Mouse (Mus musculus): Measurements from ENCODE around the gene Pnpla6. TPM values are rescaled to one million over a fixed set of nuclear protein-coding genes. Genes with fewer than 3 reads are reported as not detected.
"Not testable (repeated sequence)": the region's sequence is repeated elsewhere in the genome, so short reads cannot be mapped to it uniquely, and the experiment has no call there.

Gene Pnpla6
- polyA plus RNA-seq, 1 experiment from 2014 or later: 22.9 TPM

- not testable (repeated sequence) for H3K4me1 ChIP-seq (replicated peaks); H3K36me3 ChIP-seq; H3K4me3 ChIP-seq (replicated peaks); H3K27me3 ChIP-seq; H3K27ac ChIP-seq; ATAC-seq (ENCODE audit: insufficient number of reproducible peaks, insufficient read depth, low FRiP score, low TSS enrichment, low read depth); H3K9me3 ChIP-seq; H3K4me2 ChIP-seq; H3K9ac ChIP-seq (replicated peaks)
- WGBS: 89% methylated on average over 2 of the region's 3 CpGs
These were observed 66.8 kb downstream of the Pnpla6 start for GRCm38 (mm10) chr8:3581961-3582360.

GRCm38 (mm10) chr8:3586452-3586851, 71.3 kb downstream of the Pnpla6 start:
- no peak for ATAC-seq (ENCODE audit: insufficient number of reproducible peaks, insufficient read depth, low FRiP score, low TSS enrichment, low read depth)
- no peaks in the 10 kb centered on the region for H3K36me3 ChIP-seq

GRCm38 (mm10) chr8:3586993-3587390, 71.8 kb downstream of the Pnpla6 start, which contains the start of gene Camsap3:
TSS of gene Camsap3 (plus strand) at chr8:3587293.
- Histone ChIP-seq H3K9ac (replicated peaks) (peak within 1 kb of the TSS; percentile 71), H3K9me3 (no peaks in the 10 kb centered on the region), H3K4me3 (replicated peaks) (peak within 1 kb of the TSS; percentile 76), H3K36me3 (no peaks in the 10 kb centered on the region), H3K27me3 (peaks cover 16% of the 10 kb centered on the region), H3K4me1 (replicated peaks) (peaks cover 11% of the 10 kb centered on the region; the same call in 1 of the 2 replicates), H3K27ac (peak within 1 kb of the TSS; percentile 53), H3K4me2 (peak within 1 kb of the TSS; percentile 91)
- 2% methylated on average over 7 of the region's 7 CpGs for WGBS
- ATAC-seq (ENCODE audit: insufficient number of reproducible peaks, insufficient read depth, low FRiP score, low TSS enrichment, low read depth): peak; percentile 38; the same call in 1 of the 2 replicates

More at GRCm38 (mm10) chr8:3586452-3586851, 71.3 kb downstream of the Pnpla6 start:
- H3K4me2 ChIP-seq: no peak overlapping the region
- peaks cover 11% of the 10 kb centered on the region; the same call in 1 of the 2 replicates for H3K4me1 ChIP-seq (replicated peaks)
- H3K27me3 ChIP-seq: peaks cover 16% of the 10 kb centered on the region
- H3K4me3 ChIP-seq (replicated peaks): no peak overlapping the region
- WGBS: 90% methylated on average over 2 of the region's 2 CpGs
- H3K9me3 ChIP-seq: no peaks in the 10 kb centered on the region
- H3K27ac ChIP-seq: no peak overlapping the region
- H3K9ac ChIP-seq (replicated peaks): no peak overlapping the region

- Histone ChIP-seq H3K36me3 (no peaks in the 10 kb centered on the region), H3K9ac (replicated peaks) (peak overlapping the region; percentile 71), H3K9me3 (no peaks in the 10 kb centered on the region), H3K27me3 (peaks cover 16% of the 10 kb centered on the region), H3K4me3 (replicated peaks) (peak overlapping the region; percentile 76), H3K4me2 (peak overlapping the region; percentile 91), H3K27ac (peak overlapping the region; percentile 53), H3K4me1 (replicated peaks) (peaks cover 11% of the 10 kb centered on the region; the same call in 1 of the 2 replicates)
- under 1% methylated on average over 75 of the region's 77 CpGs for WGBS
- peak; percentile 72 for ATAC-seq (ENCODE audit: insufficient number of reproducible peaks, insufficient read depth, low FRiP score, low TSS enrichment, low read depth)
These were observed 72.4 kb downstream of the Pnpla6 start for GRCm38 (mm10) chr8:3587391-3588257.

GRCm38 (mm10) chr8:3588258-3588633, 73.1 kb downstream of the Pnpla6 start:
- WGBS: under 1% methylated on average over 8 of the region's 11 CpGs
- peak overlapping the region; percentile 76 for H3K4me3 ChIP-seq (replicated peaks)
- ATAC-seq (ENCODE audit: insufficient number of reproducible peaks, insufficient read depth, low FRiP score, low TSS enrichment, low read depth): peak; percentile 44
- peaks cover 16% of the 10 kb centered on the region for H3K27me3 ChIP-seq
- peak overlapping the region; percentile 71 for H3K9ac ChIP-seq (replicated peaks)
- H3K36me3 ChIP-seq: no peaks in the 10 kb centered on the region
- peak overlapping the region; percentile 91 for H3K4me2 ChIP-seq
- no peaks in the 10 kb centered on the region for H3K9me3 ChIP-seq
- peaks cover 11% of the 10 kb centered on the region; the same call in 1 of the 2 replicates for H3K4me1 ChIP-seq (replicated peaks)
- H3K27ac ChIP-seq: peak overlapping the region; percentile 53; the same call in 1 of the 2 replicates

- Histone ChIP-seq H3K4me1 (replicated peaks) (peaks cover 4% of the 10 kb centered on the region; the same call in 1 of the 2 replicates), H3K9ac (replicated peaks) (no peak overlapping the region), H3K4me3 (replicated peaks) (no peak overlapping the region), H3K27me3 (no peaks in the 10 kb centered on the region), H3K36me3 (peaks cover 1% of the 10 kb centered on the region; the same call in 1 of the 2 replicates), H3K4me2 (no peak overlapping the region), H3K27ac (no peak overlapping the region), H3K9me3 (no peaks in the 10 kb centered on the region)
- ATAC-seq (ENCODE audit: insufficient number of reproducible peaks, insufficient read depth, low FRiP score, low TSS enrichment, low read depth): no peak
- 65% methylated on average over 3 of the region's 3 CpGs for WGBS
These were observed 78.3 kb downstream of the Pnpla6 start for GRCm38 (mm10) chr8:3593470-3593869.

Other genes starting within 250 kb of the Pnpla6 start
- gene Insr, start 235.8 kb upstream of the Pnpla6 start, polyA plus RNA-seq (2016; fragmentation: Nextera tagmentation; extraction: Ambion mirVana): 36.2 and 36.9 TPM in 2 replicates
- gene A430078G23Rik, start 162.0 kb upstream of the Pnpla6 start, polyA plus RNA-seq (2016; fragmentation: Nextera tagmentation; extraction: Ambion mirVana): 0.15 TPM in 1 of 2 replicates, not detected in the other
- gene Arhgef18, start 122.4 kb upstream of the Pnpla6 start, polyA plus RNA-seq (2016; fragmentation: Nextera tagmentation; extraction: Ambion mirVana): 12.3 and 13.6 TPM in 2 replicates
- gene Pex11g, start 47.7 kb upstream of the Pnpla6 start, polyA plus RNA-seq (2016; fragmentation: Nextera tagmentation; extraction: Ambion mirVana): 5.9 and 7.6 TPM in 2 replicates
- not detected in 2 replicates for gene Tex45, start 44.5 kb upstream of the Pnpla6 start, polyA plus RNA-seq (2016; fragmentation: Nextera tagmentation; extraction: Ambion mirVana)
- 61.1 and 68.1 TPM in 2 replicates for gene Zfp358, start 22.2 kb upstream of the Pnpla6 start, polyA plus RNA-seq (2016; fragmentation: Nextera tagmentation; extraction: Ambion mirVana)
- gene Mcoln1, start 14.9 kb upstream of the Pnpla6 start, polyA plus RNA-seq (2016; fragmentation: Nextera tagmentation; extraction: Ambion mirVana): 52.9 and 59.4 TPM in 2 replicates
- 0.69 and 0.74 TPM in 2 replicates for gene C330021F23Rik, start 52.6 kb downstream of the Pnpla6 start, polyA plus RNA-seq (2016; fragmentation: Nextera tagmentation; extraction: Ambion mirVana)
- 7.0 and 8.5 TPM in 2 replicates for gene Camsap3, start 71.9 kb downstream of the Pnpla6 start, polyA plus RNA-seq (2016; fragmentation: Nextera tagmentation; extraction: Ambion mirVana)
- 67.7 and 68.9 TPM in 2 replicates for gene Xab2, start 105.9 kb downstream of the Pnpla6 start, polyA plus RNA-seq (2016; fragmentation: Nextera tagmentation; extraction: Ambion mirVana)
- gene Pet100, start 106.2 kb downstream of the Pnpla6 start, polyA plus RNA-seq (2016; fragmentation: Nextera tagmentation; extraction: Ambion mirVana): 115 and 133 TPM in 2 replicates
- 0.31 and 0.61 TPM in 2 replicates for gene Pcp2, start 110.2 kb downstream of the Pnpla6 start, polyA plus RNA-seq (2016; fragmentation: Nextera tagmentation; extraction: Ambion mirVana)
- 27.8 and 32.4 TPM in 2 replicates for gene Stxbp2, start 115.6 kb downstream of the Pnpla6 start, polyA plus RNA-seq (2016; fragmentation: Nextera tagmentation; extraction: Ambion mirVana)
- not detected in 2 replicates for gene Retn, start 140.4 kb downstream of the Pnpla6 start, polyA plus RNA-seq (2016; fragmentation: Nextera tagmentation; extraction: Ambion mirVana)
- not detected in 2 replicates for gene Mcemp1, start 150.4 kb downstream of the Pnpla6 start, polyA plus RNA-seq (2016; fragmentation: Nextera tagmentation; extraction: Ambion mirVana)
- gene Fcor, start 157.0 kb downstream of the Pnpla6 start, polyA plus RNA-seq (2016; fragmentation: Nextera tagmentation; extraction: Ambion mirVana): 13.9 and 14.0 TPM in 2 replicates
- gene Trappc5, start 160.9 kb downstream of the Pnpla6 start, polyA plus RNA-seq (2016; fragmentation: Nextera tagmentation; extraction: Ambion mirVana): 37.6 and 38.2 TPM in 2 replicates
- gene Fcer2a, start 178.8 kb downstream of the Pnpla6 start, polyA plus RNA-seq (2016; fragmentation: Nextera tagmentation; extraction: Ambion mirVana): 0.37 TPM in 1 of 2 replicates, not detected in the other
- gene Clec4g, start 205.3 kb downstream of the Pnpla6 start, polyA plus RNA-seq (2016; fragmentation: Nextera tagmentation; extraction: Ambion mirVana): not detected in 2 replicates
- gene Cd209a, start 233.6 kb downstream of the Pnpla6 start, polyA plus RNA-seq (2016; fragmentation: Nextera tagmentation; extraction: Ambion mirVana): not detected in 2 replicates

All from limb, embryonic 12.5 days (tissue).